In genomic region chr7:136712962-136713640, GRCm38 (mm10) we compare ENCODE assay signal across 11 mouse cellular contexts.
A peak's percentile ranks its signal among the peaks of the same experiment; 100 is the strongest.
DNase-seq lines count a peak whose midpoint lies in the region; ATAC-seq and TF ChIP-seq lines count a peak whose summit lies in the region.
"Had no signal": no experiment of that assay in that cellular context is flagged by ENCODE, and none has a peak within 500 bp of the region (broad histone marks: within the 10 kb centered on the region; RNA-seq: fewer than 3 reads in every experiment).

No protein-coding gene starts in this region.

- H3K4me1 ChIP-seq in intestine, embryonic 14.5 days (replicated peaks; ENCODE audit: control insufficient read depth, insufficient read depth, low read length), result 0 out of 2 replicates have a peak, but pooled peaks cover 2% of the 10 kb centered on the region
- H3K4me1 ChIP-seq in intestine, postnatal 0 days (replicated peaks; ENCODE audit: control insufficient read depth, insufficient read depth, low read length), result no peaks in the 10 kb centered on the region
- no peaks in the 10 kb centered on the region for H3K4me1 ChIP-seq in heart, postnatal 0 days (ENCODE audit: control insufficient read depth, insufficient read depth)
- H3K4me1 ChIP-seq: forebrain, embryonic 15.5 days had no signal

- H3K9ac ChIP-seq in intestine, embryonic 14.5 days (ENCODE audit: low read length), result no peak overlapping the region
- no peak overlapping the region for H3K9ac ChIP-seq in intestine, postnatal 0 days (ENCODE audit: low read depth, low read length)
- no peak overlapping the region for H3K9ac ChIP-seq in heart, postnatal 0 days (replicated peaks; ENCODE audit: low read depth, low read length)
- H3K9ac ChIP-seq: forebrain, embryonic 15.5 days had no signal

- peak; percentile 63 for DNase-seq in intestine, embryonic 14.5 days (ENCODE audit: low spot score)
- DNase-seq in fibroblast of lung, adult 2 months (ENCODE audit: low read depth), result peak; percentile 44
- DNase-seq in heart, postnatal 0 days (ENCODE audit: low spot score), result peak; percentile 28
- peak; percentile 47 to 68 for DNase-seq in kidney, postnatal 4 days
- no peak for DNase-seq in spleen, adult 18-20 months
- no peak for DNase-seq in layer of hippocampus, adult 18-20 months (ENCODE audit: low spot score in 2 of 2)
- no peak for DNase-seq in ovary, postnatal 36 days (ENCODE audit: low spot score)
- DNase-seq: lung, postnatal 4 days had no signal

- no peak for TF ChIP-seq CTCF in intestine, postnatal 0 days (IDR thresholded peaks at IDR 0.05; ENCODE audit: low read depth)
- no peak for TF ChIP-seq CTCF in heart, postnatal 0 days (IDR thresholded peaks at IDR 0.05; ENCODE audit: low read depth)

- H3K4me2 ChIP-seq in intestine, embryonic 14.5 days (ENCODE audit: low read length), result no peak overlapping the region; the same call in 1 of the 2 replicates
- H3K4me2 ChIP-seq in intestine, postnatal 0 days (replicated peaks; ENCODE audit: low read depth), result no peak overlapping the region
- no peak overlapping the region for H3K4me2 ChIP-seq in heart, postnatal 0 days (ENCODE audit: low read depth, low read length)
- H3K4me2 ChIP-seq: forebrain, embryonic 15.5 days had no signal

- 42% methylated on average over 16 of the region's 16 CpGs for WGBS in intestine, embryonic 14.5 days
- WGBS in intestine, postnatal 0 days, result 60% methylated on average over 16 of the region's 16 CpGs
- WGBS in heart, postnatal 0 days, result 69% methylated on average over 16 of the region's 16 CpGs

- H3K9me3 ChIP-seq in intestine, embryonic 14.5 days (ENCODE audit: control insufficient read depth, low read length), result no peaks in the 10 kb centered on the region
- no peaks in the 10 kb centered on the region for H3K9me3 ChIP-seq in intestine, postnatal 0 days (ENCODE audit: control insufficient read depth)
- H3K9me3 ChIP-seq in heart, postnatal 0 days (replicated peaks; ENCODE audit: control insufficient read depth, low read length), result no peaks in the 10 kb centered on the region
- H3K9me3 ChIP-seq: forebrain, embryonic 15.5 days had no signal

- H3K27ac ChIP-seq in intestine, embryonic 14.5 days (ENCODE audit: low read depth), result no peak overlapping the region; the same call in 1 of the 2 replicates
- H3K27ac ChIP-seq in intestine, postnatal 0 days (ENCODE audit: low read depth, low read length), result no peak overlapping the region
- no peak overlapping the region for H3K27ac ChIP-seq in heart, postnatal 0 days (ENCODE audit: low read depth)
- H3K27ac ChIP-seq: forebrain, embryonic 15.5 days had no signal

- H3K36me3 ChIP-seq in intestine, embryonic 14.5 days (ENCODE audit: control insufficient read depth, insufficient read depth, low read length), result no peaks in the 10 kb centered on the region
- no peaks in the 10 kb centered on the region for H3K36me3 ChIP-seq in intestine, postnatal 0 days (ENCODE audit: control insufficient read depth, insufficient read depth)
- no peaks in the 10 kb centered on the region for H3K36me3 ChIP-seq in heart, postnatal 0 days (replicated peaks; ENCODE audit: control insufficient read depth, insufficient read depth, low read length)
- H3K36me3 ChIP-seq: forebrain, embryonic 15.5 days had no signal

- H3K27me3 ChIP-seq in intestine, embryonic 14.5 days (replicated peaks; ENCODE audit: control insufficient read depth, insufficient read depth, low read length), result no peaks in the 10 kb centered on the region
- no peaks in the 10 kb centered on the region for H3K27me3 ChIP-seq in intestine, postnatal 0 days (replicated peaks; ENCODE audit: control insufficient read depth, insufficient read depth, low read length)
- no peaks in the 10 kb centered on the region for H3K27me3 ChIP-seq in heart, postnatal 0 days (ENCODE audit: control insufficient read depth, insufficient read depth, low read length)
- H3K27me3 ChIP-seq: forebrain, embryonic 15.5 days had no signal

- no peak for ATAC-seq in intestine, embryonic 14.5 days (replicated peaks; ENCODE audit: low FRiP score, low TSS enrichment, low read depth)
- no peak for ATAC-seq in intestine, postnatal 0 days
- peak; percentile 33; the same call in 1 of the 2 replicates for ATAC-seq in heart, postnatal 0 days (ENCODE audit: insufficient read depth, low read depth)
- ATAC-seq: forebrain, embryonic 15.5 days had no signal

- H3K4me3 ChIP-seq in intestine, embryonic 14.5 days (ENCODE audit: low read depth, low read length), result no peak overlapping the region
- no peak overlapping the region for H3K4me3 ChIP-seq in intestine, postnatal 0 days (ENCODE audit: low read depth, low read length)
- no peak overlapping the region for H3K4me3 ChIP-seq in heart, postnatal 0 days (ENCODE audit: low read depth, low read length)
- H3K4me3 ChIP-seq: forebrain, embryonic 15.5 days; myocyte had no signal

- TF ChIP-seq EP300 in heart, postnatal 0 days (IDR thresholded peaks at IDR 0.05; ENCODE audit: low read depth), result no peak

Comparison
In these comparisons a context has a peak if more than half of its experiments do, and no peak if none do; other contexts are left out.
1. DNase-seq: peak in intestine, embryonic 14.5 days (single experiment), fibroblast of lung, adult 2 months (single experiment), heart, postnatal 0 days (single experiment) and kidney, postnatal 4 days (2 of 2); none in spleen, adult 18-20 months (0 of 2), layer of hippocampus, adult 18-20 months (0 of 2) and ovary, postnatal 36 days (single experiment).